Mouse (Mus musculus) small intestine, adult 2 months (tissue): Measurements from ENCODE around the gene Tle6. TPM values are rescaled to one million over a fixed set of nuclear protein-coding genes. Genes with fewer than 3 reads are reported as not detected.

Experiments used
- H3K27ac ChIP-seq: fragments of 200-500 bp; 2 replicates; pipeline ENCODE4 v1.5.1; 2012; ENCODE audit warnings: low read depth, low read length, control low read depth, inconsistent platforms; ENCODE audit not compliant: insufficient read depth
- H3K27me3 ChIP-seq: fragments of 200-500 bp; 2 replicates; pipeline ENCODE4 v1.6.1; 2012; ENCODE audit warnings: mild to moderate bottlenecking, moderate library complexity, low read length, inconsistent platforms; ENCODE audit not compliant: control insufficient read depth, insufficient read depth
- H3K36me3 ChIP-seq: fragments of 200-500 bp; 2 replicates; pipeline ENCODE4 v1.6.1; 2012; ENCODE audit warnings: mild to moderate bottlenecking, low read length, control low read depth, inconsistent platforms; ENCODE audit not compliant: control insufficient read depth, insufficient read depth
- H3K4me1 ChIP-seq: fragments of 200-500 bp; 2 replicates; pipeline ENCODE4 v1.6.1; 2012; ENCODE audit warnings: low read length, inconsistent platforms, mixed read lengths; ENCODE audit not compliant: control insufficient read depth, insufficient read depth, insufficient read length
- H3K4me3 ChIP-seq: fragments of 200-500 bp; 2 replicates; pipeline ENCODE4 v1.5.1; 2012; ENCODE audit warnings: low read depth, mild to moderate bottlenecking, control low read depth, inconsistent platforms, low read length, moderate library complexity
- CTCF ChIP-seq: fragments of 200-500 bp; IDR thresholded peaks from 2 replicates; pipeline ENCODE4 v1.5.1; 2012; ENCODE audit warnings: low read depth, mild to moderate bottlenecking, control low read depth, inconsistent platforms, low read length, moderate library complexity, mixed read lengths; ENCODE audit not compliant: insufficient replicate concordance, insufficient read length; ENCODE audit errors: extremely low read depth
- POLR2A ChIP-seq: fragments of 200-500 bp; IDR thresholded peaks from 2 replicates; pipeline ENCODE4 v1.6.1; 2012; ENCODE audit warnings: low read depth, mild to moderate bottlenecking, control low read depth, inconsistent platforms, low read length, moderate library complexity
- WGBS: fragments of 180-500 bp; shearing (Covaris S2); methylation state at CpG from one replicate; pipeline ENCODE4 v1.1.7; 2018; 5-methylcytosine and 5-hydroxymethylcytosine counted together
- polyA plus RNA-seq: library from polyadenylated mRNA; depleted of rRNA; stranded (reverse); fragments of >200 nt; gene quantifications from 2 replicates; pipeline ENCODE4 v1.2.3, GENCODE M21; 2012

The Tle6 gene
- polyA plus RNA-seq, 1 experiment, result 7.3 TPM

GRCm38 (mm10) chr10:81597137-81597950, 3.5 kb downstream of the Tle6 start:
- Histone ChIP-seq H3K27me3 (no peaks in the 10 kb centered on the region), H3K36me3 (no peaks in the 10 kb centered on the region), H3K4me1 (peaks cover 18% of the 10 kb centered on the region), H3K27ac (no peak overlapping the region), H3K4me3 (peak overlapping the region; percentile 32)
- WGBS, result 19% methylated on average over 12 of the region's 12 CpGs
- TF ChIP-seq POLR2A (no peak), CTCF (no peak)

GRCm38 (mm10) chr10:81596611-81597010, 4.3 kb downstream of the Tle6 start:
- Histone ChIP-seq H3K27me3 (no peaks in the 10 kb centered on the region), H3K4me3 (peak overlapping the region; percentile 12; the same call in 1 of the 2 replicates), H3K36me3 (no peaks in the 10 kb centered on the region), H3K27ac (no peak overlapping the region), H3K4me1 (peaks cover 18% of the 10 kb centered on the region)
- TF ChIP-seq CTCF (no peak), POLR2A (no peak)
- 59% methylated on average over 10 of the region's 10 CpGs for WGBS

- H3K27ac ChIP-seq, result no peak overlapping the region
These were observed 5.3 kb downstream of the Tle6 start for GRCm38 (mm10) chr10:81595599-81595998.

GRCm38 (mm10) chr10:81593935-81594334, 6.9 kb downstream of the Tle6 start:
- Histone ChIP-seq H3K27me3 (no peaks in the 10 kb centered on the region), H3K4me3 (no peak overlapping the region), H3K27ac (no peak overlapping the region), H3K36me3 (no peaks in the 10 kb centered on the region), H3K4me1 (peaks cover 8% of the 10 kb centered on the region)
- TF ChIP-seq POLR2A, result no peak
- no peak for TF ChIP-seq CTCF
- 67% methylated on average over 18 of the region's 18 CpGs for WGBS

More at GRCm38 (mm10) chr10:81595599-81595998, 5.3 kb downstream of the Tle6 start:
- Histone ChIP-seq H3K36me3 (no peaks in the 10 kb centered on the region), H3K4me3 (no peak overlapping the region), H3K27me3 (no peaks in the 10 kb centered on the region), H3K4me1 (peaks cover 13% of the 10 kb centered on the region)
- 49% methylated on average over 5 of the region's 5 CpGs for WGBS
- no peak for TF ChIP-seq CTCF
- no peak for TF ChIP-seq POLR2A

GRCm38 (mm10) chr10:81593223-81593622, 7.7 kb downstream of the Tle6 start:
- TF ChIP-seq POLR2A, result no peak
- no peak for TF ChIP-seq CTCF
- peaks cover 8% of the 10 kb centered on the region; the same call in 1 of the 2 replicates for H3K4me1 ChIP-seq
- H3K36me3 ChIP-seq, result no peaks in the 10 kb centered on the region
- H3K4me3 ChIP-seq, result no peak overlapping the region
- H3K27ac ChIP-seq, result no peak overlapping the region
- WGBS, result 65% methylated on average over 4 of the region's 4 CpGs
- H3K27me3 ChIP-seq, result no peaks in the 10 kb centered on the region

- TF ChIP-seq CTCF (no peak), POLR2A (no peak)
These were observed 8.2 kb downstream of the Tle6 start for GRCm38 (mm10) chr10:81592631-81593030.

GRCm38 (mm10) chr10:81591846-81592245, 9.0 kb downstream of the Tle6 start:
- TF ChIP-seq CTCF, result no peak
- TF ChIP-seq POLR2A, result no peak
- Histone ChIP-seq H3K27ac (no peak overlapping the region), H3K27me3 (no peaks in the 10 kb centered on the region), H3K36me3 (no peaks in the 10 kb centered on the region), H3K4me1 (peaks cover 4% of the 10 kb centered on the region; the same call in 1 of the 2 replicates), H3K4me3 (no peak overlapping the region)
- 39% methylated on average over 9 of the region's 9 CpGs for WGBS

More at GRCm38 (mm10) chr10:81592631-81593030, 8.2 kb downstream of the Tle6 start:
- no peaks in the 10 kb centered on the region for H3K36me3 ChIP-seq
- WGBS, result 75% methylated on average over 7 of the region's 7 CpGs
- H3K27me3 ChIP-seq, result no peaks in the 10 kb centered on the region
- peaks cover 8% of the 10 kb centered on the region; the same call in 1 of the 2 replicates for H3K4me1 ChIP-seq
- H3K4me3 ChIP-seq, result no peak overlapping the region
- H3K27ac ChIP-seq, result no peak overlapping the region
